Mouse (Mus musculus) adrenal gland, postnatal 10 days (tissue): ENCODE measurements around the gene Daam2. TPM values are rescaled to one million over a fixed set of nuclear protein-coding genes. Genes with fewer than 3 reads are reported as not detected.

Experiments
- DNase-seq: peaks from one replicate; pipeline ENCODE4 v3.0.0; 2021; ENCODE audit warnings: mixed read lengths
- total RNA-seq, 2 experiments: library from RNA; stranded (reverse); gene quantifications; 2 replicates each; pipeline ENCODE4 v1.2.3; 2021

The Daam2 gene
- total RNA-seq, 2 experiments from 2014 or later, result 23.1 to 24.5 TPM

GRCm38 (mm10) chr17:49430136-49430535 lies 134.0 kb downstream of the Daam2 start:
- DNase-seq, result no peak

GRCm38 (mm10) chr17:49429471-49430129 lies 134.5 kb downstream of the Daam2 start:
- no peak for DNase-seq

GRCm38 (mm10) chr17:49428751-49429415 lies 135.3 kb downstream of the Daam2 start:
- peak; percentile 47 for DNase-seq

GRCm38 (mm10) chr17:49428239-49428688 lies 135.9 kb downstream of the Daam2 start, which contains the start of gene Mocs1:
Mocs1 (plus strand) TSS chr17:49428362.
- peak; percentile 97 for DNase-seq

- DNase-seq, result no peak
Observed at GRCm38 (mm10) chr17:49427631-49428238, 136.4 kb downstream of the Daam2 start.

GRCm38 (mm10) chr17:49423872-49424271 lies 140.3 kb downstream of the Daam2 start:
- DNase-seq, result no peak

- no peak for DNase-seq
Observed at GRCm38 (mm10) chr17:49423067-49423325, 141.1 kb downstream of the Daam2 start.

GRCm38 (mm10) chr17:49422286-49423066 lies 141.7 kb downstream of the Daam2 start:
- no peak for DNase-seq

- no peak for DNase-seq
Observed at GRCm38 (mm10) chr17:49419813-49420212, 144.3 kb downstream of the Daam2 start.

GRCm38 (mm10) chr17:49416228-49416627 lies 147.9 kb downstream of the Daam2 start:
- DNase-seq, result no peak

GRCm38 (mm10) chr17:49413554-49413953 lies 150.6 kb downstream of the Daam2 start:
- DNase-seq, result no peak

- DNase-seq, result no peak
Observed at GRCm38 (mm10) chr17:49412974-49413373, 151.2 kb downstream of the Daam2 start.

Other genes starting within 250 kb of the Daam2 start
- gene Mocs1, start 136.0 kb downstream of the Daam2 start, total RNA-seq, result 10 to 100 TPM; 44.6 to 51.3 TPM
- gene Kif6, start 50.8 kb upstream of the Daam2 start, total RNA-seq, result under 1 TPM; 0.18 to 0.48 TPM